Mouse (Mus musculus): ENCODE measurements at regions not wholly inside any gene's neighbourhood (a gene's known extent, or its start where the extent isn't known, plus 50 kb on each side); places are given as distances from the start of the nearest gene placed in this dataset.
"Not testable (repeated sequence)": the region's sequence is repeated elsewhere in the genome, so short reads cannot be mapped to it uniquely, and the experiment has no call there.

- no peak for DNase-seq
Measured at GRCm38 (mm10) chr19:59516957-59517356, 58.8 kb downstream of the Emx2 start.

- no peak for DNase-seq
Measured at GRCm38 (mm10) chr19:59519156-59519555, 61.0 kb downstream of the Emx2 start.

GRCm38 (mm10) chr19:59522176-59522575 lies 64.0 kb downstream of the Emx2 start:
- DNase-seq: no peak

- no peak for DNase-seq
Measured at GRCm38 (mm10) chr19:59523356-59523755, 65.2 kb downstream of the Emx2 start.

- no peak for DNase-seq
Measured at GRCm38 (mm10) chr19:59564101-59564500, 105.9 kb downstream of the Emx2 start.

GRCm38 (mm10) chr19:59568907-59569306 lies 110.7 kb downstream of the Emx2 start:
- no peak for DNase-seq

GRCm38 (mm10) chr19:59569590-59569989 lies 111.4 kb downstream of the Emx2 start:
- DNase-seq: not testable (repeated sequence)

GRCm38 (mm10) chr19:59574346-59574745 lies 116.2 kb downstream of the Emx2 start:
- DNase-seq: no peak

- no peak for DNase-seq
Measured at GRCm38 (mm10) chr19:59577886-59578285, 119.7 kb downstream of the Emx2 start.

- DNase-seq: no peak
Measured at GRCm38 (mm10) chr19:59579676-59580075, 121.5 kb downstream of the Emx2 start.

GRCm38 (mm10) chr19:59585835-59586234 lies 127.7 kb downstream of the Emx2 start:
- DNase-seq: no peak

GRCm38 (mm10) chr19:59587303-59587702 lies 129.1 kb downstream of the Emx2 start:
- no peak for DNase-seq

- no peak for DNase-seq
Measured at GRCm38 (mm10) chr19:59588068-59588522, 129.9 kb downstream of the Emx2 start.

- DNase-seq: no peak
Measured at GRCm38 (mm10) chr19:59590021-59590420, 131.8 kb downstream of the Emx2 start.

GRCm38 (mm10) chr19:59592060-59592459 lies 133.9 kb downstream of the Emx2 start:
- no peak for DNase-seq

- DNase-seq: no peak
Measured at GRCm38 (mm10) chr19:59624288-59624795, 166.2 kb downstream of the Emx2 start.

GRCm38 (mm10) chr19:59627681-59628080 lies 169.5 kb downstream of the Emx2 start:
- no peak for DNase-seq

- DNase-seq: no peak
Measured at GRCm38 (mm10) chr19:59628296-59629160, 170.4 kb downstream of the Emx2 start.

- DNase-seq: no peak
Measured at GRCm38 (mm10) chr19:59629161-59629445, 170.9 kb downstream of the Emx2 start.

- DNase-seq: no peak
Measured at GRCm38 (mm10) chr19:59630095-59630494, 171.9 kb downstream of the Emx2 start.

GRCm38 (mm10) chr19:59630706-59631105 lies 172.5 kb downstream of the Emx2 start:
- no peak for DNase-seq

GRCm38 (mm10) chr19:59631541-59631940 lies 173.4 kb downstream of the Emx2 start:
- DNase-seq: no peak

- no peak for DNase-seq
Measured at GRCm38 (mm10) chr19:59636271-59636670, 178.1 kb downstream of the Emx2 start.

GRCm38 (mm10) chr19:59642606-59643005 lies 184.4 kb downstream of the Emx2 start:
- DNase-seq: no peak

- DNase-seq: no peak
Measured at GRCm38 (mm10) chr19:59646231-59646630, 188.1 kb downstream of the Emx2 start.
